ENCODE assay signal across 29 mouse cellular contexts in the genomic region with DNA sequence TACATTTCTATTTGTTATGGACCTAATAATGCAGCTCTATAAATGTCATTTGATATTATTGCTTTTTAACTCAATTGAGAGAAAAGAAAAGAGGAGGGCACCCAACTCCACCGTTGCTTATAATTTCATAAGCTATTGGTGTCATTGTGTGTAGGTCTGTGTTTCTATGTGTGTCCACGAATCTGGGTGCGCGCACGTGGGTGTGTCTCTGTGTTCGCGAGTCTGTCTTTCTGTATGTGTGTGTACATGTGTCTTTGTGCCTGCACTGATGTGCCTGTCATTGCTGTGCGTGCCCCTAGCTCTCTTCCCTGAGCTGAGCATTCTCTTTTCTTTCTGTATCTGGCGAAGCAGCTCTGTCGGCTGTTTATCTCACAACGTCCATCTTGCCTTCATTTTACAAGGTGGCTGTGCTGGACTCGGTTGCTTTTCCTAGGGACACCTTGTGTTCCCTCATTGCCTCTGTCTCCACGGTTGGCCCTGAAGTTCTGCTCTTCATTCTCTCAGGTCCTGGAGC.
DNase-seq lines count a peak whose midpoint lies in the region; ATAC-seq and TF ChIP-seq lines count a peak whose summit lies in the region.
"Had no signal": no experiment of that assay in that cellular context is flagged by ENCODE, and none has a peak within 500 bp of the region (broad histone marks: within the 10 kb centered on the region; RNA-seq: fewer than 3 reads in every experiment).

No protein-coding gene starts in this region.

- no peak for TF ChIP-seq CTCF in MEL (IDR thresholded peaks at IDR 0.05 in 2 of 3, conservative IDR thresholded peaks at IDR 0.05 in 1 of 3; ENCODE audit: control insufficient read depth in 1 of 3, insufficient read depth in 1 of 3, low read depth in 2 of 3, low read length in 3 of 3, poor library complexity in 1 of 3, severe bottlenecking in 1 of 3)

- peak in 1 of 2 experiments; percentile 41; a peak in 1 of 4 replicates for TF ChIP-seq EP300 in MEL (IDR thresholded peaks at IDR 0.05; ENCODE audit: low read depth in 1 of 2, low read length in 2 of 2)

- peak; percentile 58 for DNase-seq in MEL (ENCODE audit: low read depth, low spot score)
- DNase-seq in c-Kit-positive CD71-positive TER-119-positive erythroid progenitor cells, embryonic 14.5 days (ENCODE audit: low spot score), result peak; percentile 28
- DNase-seq in liver, embryonic 11.5 days (ENCODE audit: low spot score), result no peak
- DNase-seq in right cerebral cortex, postnatal 4 days, result no peak
- DNase-seq in kidney, adult 8-10 months, result no peak
- no peak for DNase-seq in kidney, postnatal 25 days
- DNase-seq: adrenal gland, adult 2 months; cerebellum, adult 11 months; cerebellum, adult 9-10 months; gastrocnemius, postnatal 14 days; heart, adult 11 months; heart, postnatal 4 days; kidney, adult 11 months; kidney, postnatal 4 days; lung, postnatal 4 days; thymus, adult 2 months; thymus, postnatal 36 days had no signal

- H3K4me1 ChIP-seq in MEL (ENCODE audit: control insufficient read depth in 1 of 2, insufficient read depth in 2 of 2, low read length in 2 of 2), result peaks cover 5 to 29% of the 10 kb centered on the region in 2 experiments
- peaks cover 10% of the 10 kb centered on the region for H3K4me1 ChIP-seq in liver, embryonic 11.5 days (replicated peaks; ENCODE audit: control insufficient read depth, insufficient read depth, low read length)
- H3K4me1 ChIP-seq in liver, embryonic 16.5 days (ENCODE audit: control insufficient read depth, low read depth, low read length), result peaks cover 16% of the 10 kb centered on the region

- peak overlapping the region; percentile 85 for H3K27ac ChIP-seq in MEL (ENCODE audit: control insufficient read depth, low read depth, low read length)
- peak overlapping the region; percentile 71 for H3K27ac ChIP-seq in liver, embryonic 11.5 days (ENCODE audit: low read depth, low read length)
- H3K27ac ChIP-seq in liver, embryonic 16.5 days (ENCODE audit: low read length), result peak overlapping the region; percentile 62
- H3K27ac ChIP-seq: embryonic facial prominence, embryonic 13.5 days; forebrain, embryonic 13.5 days; hindbrain, embryonic 14.5 days; kidney, embryonic 15.5 days; stomach, postnatal 0 days had no signal

- H3K4me3 ChIP-seq in MEL (ENCODE audit: control insufficient read depth in 1 of 2, insufficient read depth in 1 of 2, low read depth in 2 of 2, low read length in 2 of 2), result peak overlapping the region; percentile 44 to 70
- no peak overlapping the region for H3K4me3 ChIP-seq in liver, embryonic 11.5 days (ENCODE audit: low read depth, low read length)
- H3K4me3 ChIP-seq in liver, embryonic 16.5 days (ENCODE audit: low read depth, low read length), result peak overlapping the region; percentile 6; the same call in 1 of the 2 replicates
- H3K4me3 ChIP-seq: embryonic facial prominence, embryonic 13.5 days; forebrain, embryonic 13.5 days; kidney, embryonic 15.5 days had no signal

- H3K9me3 ChIP-seq in MEL (replicated peaks; ENCODE audit: insufficient read depth, low read length), result no peaks in the 10 kb centered on the region
- no peaks in the 10 kb centered on the region for H3K9me3 ChIP-seq in liver, embryonic 11.5 days (ENCODE audit: control insufficient read depth, low read length)
- H3K9me3 ChIP-seq in liver, embryonic 16.5 days (replicated peaks; ENCODE audit: control insufficient read depth, low read length), result no peaks in the 10 kb centered on the region
- H3K9me3 ChIP-seq: embryonic facial prominence, embryonic 13.5 days; forebrain, embryonic 13.5 days; kidney, embryonic 15.5 days had no signal

- H3K9ac ChIP-seq in MEL (ENCODE audit: control insufficient read depth, low read depth, low read length, poor library complexity, severe bottlenecking), result peak overlapping the region; percentile 63
- H3K9ac ChIP-seq in liver, embryonic 11.5 days (ENCODE audit: low read depth, low read length), result no peak overlapping the region
- H3K9ac ChIP-seq in liver, embryonic 16.5 days (ENCODE audit: low read depth, low read length), result no peak overlapping the region
- H3K9ac ChIP-seq: embryonic facial prominence, embryonic 13.5 days; forebrain, embryonic 13.5 days; hindbrain, embryonic 14.5 days; kidney, embryonic 15.5 days had no signal

- 60% methylated on average over 13 of the region's 13 CpGs for WGBS in liver, embryonic 11.5 days
- 56% methylated on average over 13 of the region's 13 CpGs for WGBS in liver, embryonic 16.5 days (ENCODE audit: insufficient replicate concordance)

- H3K36me3 ChIP-seq in MEL (ENCODE audit: control insufficient read depth in 1 of 2, insufficient read depth in 2 of 2, low read length in 2 of 2), result peaks cover 0 to 2% of the 10 kb centered on the region in 2 experiments; a peak in 2 of 4 replicates
- no peaks in the 10 kb centered on the region for H3K36me3 ChIP-seq in liver, embryonic 11.5 days (ENCODE audit: control insufficient read depth, insufficient read depth, low read length)
- H3K36me3 ChIP-seq in liver, embryonic 16.5 days (ENCODE audit: control insufficient read depth, insufficient read depth), result no peaks in the 10 kb centered on the region
- H3K36me3 ChIP-seq: embryonic facial prominence, embryonic 13.5 days; kidney, embryonic 15.5 days had no signal

- peak overlapping the region; percentile 21 for H3K4me2 ChIP-seq in liver, embryonic 11.5 days
- peak overlapping the region; percentile 37 for H3K4me2 ChIP-seq in liver, embryonic 16.5 days (ENCODE audit: low read depth, low read length)
- H3K4me2 ChIP-seq: embryonic facial prominence, embryonic 13.5 days; forebrain, embryonic 13.5 days; heart, embryonic 11.5 days; hindbrain, embryonic 14.5 days; kidney, embryonic 15.5 days had no signal

- TF ChIP-seq RAD21 in MEL (IDR thresholded peaks at IDR 0.05; ENCODE audit: low read depth, low read length), result no peak

- H3K79me2 ChIP-seq in MEL (ENCODE audit: control insufficient read depth, insufficient read depth, low read length, poor library complexity), result no peaks in the 10 kb centered on the region; the same call in 1 of the 2 replicates

- H3K27me3 ChIP-seq in MEL (ENCODE audit: control insufficient read depth in 1 of 2, insufficient read depth in 2 of 2, low read length in 2 of 2), result no peaks in the 10 kb centered on the region
- peaks cover 8% of the 10 kb centered on the region for H3K27me3 ChIP-seq in liver, embryonic 11.5 days (replicated peaks; ENCODE audit: control insufficient read depth, insufficient read depth, low read length)
- H3K27me3 ChIP-seq in liver, embryonic 16.5 days (ENCODE audit: control insufficient read depth, insufficient read depth, low read depth, low read length), result no peaks in the 10 kb centered on the region

- peak; percentile 65 for ATAC-seq in liver, embryonic 11.5 days (replicated peaks; ENCODE audit: low FRiP score)
- ATAC-seq in liver, embryonic 16.5 days (ENCODE audit: low read depth), result peak; percentile 58
- ATAC-seq: activated CD4-positive, CD25-positive, alpha-beta regulatory T cell, adult 4 months; CD4-positive, CD25-positive, alpha-beta regulatory T cell, adult 4 months; forebrain, embryonic 13.5 days; inflammation-experienced regulatory T-cells, adult 6 months; lung, postnatal 0 days; midbrain, embryonic 16.5 days had no signal

- TF ChIP-seq POLR2A in MEL (IDR thresholded peaks at IDR 0.05; ENCODE audit: control insufficient read depth in 1 of 2, insufficient read depth in 1 of 2, low read depth in 1 of 2, low read length in 2 of 2, poor library complexity in 1 of 2), result no peak

TF ChIP-seq in MEL, 35 proteins besides CTCF, POLR2A, EP300 and RAD21 (continues in another document):
- TF ChIP-seq MYC (IDR thresholded peaks at IDR 0.05; ENCODE audit: low read depth, low read length) (0 out of 2 replicates have a peak, but pooled peaks have one; percentile 25), MYB (IDR thresholded peaks at IDR 0.05; ENCODE audit: low read depth, low read length) (no peak; the same call in 1 of the 2 replicates), ZNF384 (IDR thresholded peaks at IDR 0.05; ENCODE audit: low read depth, low read length) (no peak), MXI1 (IDR thresholded peaks at IDR 0.05; ENCODE audit: low read depth, low read length) (peak; percentile 88), CHD2 (IDR thresholded peaks at IDR 0.05; ENCODE audit: low read length) (no peak), BHLHE40 (IDR thresholded peaks at IDR 0.05; ENCODE audit: borderline replicate concordance, low read depth, low read length) (no peak), USF1 (IDR thresholded peaks at IDR 0.05; ENCODE audit: low read depth, low read length) (peak; percentile 13; the same call in 1 of the 2 replicates), NRF1 (IDR thresholded peaks at IDR 0.05; ENCODE audit: insufficient read depth, low read depth, low read length, poor library complexity, severe bottlenecking) (no peak), SMC3 (IDR thresholded peaks at IDR 0.05; ENCODE audit: low read depth, low read length) (no peak), GATA1 (IDR thresholded peaks at IDR 0.05; ENCODE audit: low read depth, low read length) (0 out of 2 replicates have a peak, but pooled peaks have one; percentile 15), SIN3A (IDR thresholded peaks at IDR 0.05; ENCODE audit: low read length) (no peak; the same call in 1 of the 2 replicates), TCF12 (IDR thresholded peaks at IDR 0.05; ENCODE audit: low read depth, low read length) (no peak), MAZ (IDR thresholded peaks at IDR 0.05; ENCODE audit: low read depth, low read length) (no peak), UBTF (IDR thresholded peaks at IDR 0.05; ENCODE audit: borderline replicate concordance, insufficient read depth, low read depth, low read length) (no peak), RCOR1 (IDR thresholded peaks at IDR 0.05; ENCODE audit: low read depth, low read length) (no peak), ELF1 (IDR thresholded peaks at IDR 0.05; ENCODE audit: low read depth, low read length) (no peak), TAL1 (IDR thresholded peaks at IDR 0.05; ENCODE audit: low read length) (peak; percentile 36), JUND (IDR thresholded peaks at IDR 0.05; ENCODE audit: low read depth, low read length) (no peak), MEF2A (IDR thresholded peaks at IDR 0.05; ENCODE audit: extremely low read depth, insufficient replicate concordance, low read depth, low read length, poor library complexity, severe bottlenecking) (no peak), MAFK (IDR thresholded peaks at IDR 0.05; ENCODE audit: borderline replicate concordance, low read depth, low read length) (no peak), MAX (IDR thresholded peaks at IDR 0.05; ENCODE audit: low read length) (peak; percentile 58; the same call in 1 of the 2 replicates), ETS1 (IDR thresholded peaks at IDR 0.05; ENCODE audit: low read depth, low read length) (no peak), POLR2AphosphoS2 (IDR thresholded peaks at IDR 0.05; ENCODE audit: low read length) (no peak; the same call in 1 of the 2 replicates), NELFE (IDR thresholded peaks at IDR 0.05; ENCODE audit: low read depth, low read length) (peak; percentile 16; the same call in 1 of the 2 replicates), GABPA (IDR thresholded peaks at IDR 0.05; ENCODE audit: low read depth, low read length) (no peak), ZKSCAN1 (IDR thresholded peaks at IDR 0.05; ENCODE audit: low read depth, low read length) (no peak)

Comparison
In these comparisons a context has a peak if more than half of its experiments do, and no peak if none do; other contexts are left out.
1. DNase-seq: peak in MEL (single experiment) and c-Kit-positive CD71-positive TER-119-positive erythroid progenitor cells, embryonic 14.5 days (single experiment); none in liver, embryonic 11.5 days (single experiment), right cerebral cortex, postnatal 4 days (single experiment), kidney, adult 8-10 months (0 of 2) and kidney, postnatal 25 days (0 of 2).
2. Peak in every context shown above with its lines, with median percentiles within 50 percentile points of each other: H3K27ac ChIP-seq.